Mouse (Mus musculus) thymus, postnatal 10 days (tissue): ENCODE results near the gene Mob3b.

Experiments used
- DNase-seq, 2 experiments: peaks; one replicate each; pipeline ENCODE4 v3.0.0; 2021; ENCODE audit warnings: low spot score in 2 of 2

Gene Mob3b

GRCm38 (mm10) chr4:35114950-35115349 is 42.3 kb downstream of the Mob3b start:
- DNase-seq = no peak

- DNase-seq = no peak
These were observed 43.6 kb downstream of the Mob3b start for GRCm38 (mm10) chr4:35113516-35114248.

GRCm38 (mm10) chr4:35112452-35112851 is 44.8 kb downstream of the Mob3b start:
- DNase-seq = no peak

- no peak for DNase-seq
These were observed 52.0 kb downstream of the Mob3b start for GRCm38 (mm10) chr4:35105115-35105773.

GRCm38 (mm10) chr4:35101201-35101600 is 56.1 kb downstream of the Mob3b start:
- no peak for DNase-seq

- DNase-seq = no peak
These were observed 57.2 kb downstream of the Mob3b start for GRCm38 (mm10) chr4:35099865-35100780.

- no peak for DNase-seq
These were observed 57.9 kb downstream of the Mob3b start for GRCm38 (mm10) chr4:35099210-35099864.

GRCm38 (mm10) chr4:35098552-35098951 is 58.7 kb downstream of the Mob3b start:
- no peak for DNase-seq

- peak; percentile 69 to 70 for DNase-seq
These were observed 60.8 kb downstream of the Mob3b start for GRCm38 (mm10) chr4:35096226-35097175.

GRCm38 (mm10) chr4:35092457-35092856 is 64.8 kb downstream of the Mob3b start:
- no peak for DNase-seq

GRCm38 (mm10) chr4:35091157-35091784 is 66.0 kb downstream of the Mob3b start:
- no peak for DNase-seq

GRCm38 (mm10) chr4:35089321-35090316 is 67.7 kb downstream of the Mob3b start:
- DNase-seq = no peak

- DNase-seq = no peak
These were observed 71.1 kb downstream of the Mob3b start for GRCm38 (mm10) chr4:35086067-35086700.

GRCm38 (mm10) chr4:35084060-35084459 is 73.2 kb downstream of the Mob3b start:
- DNase-seq = no peak

GRCm38 (mm10) chr4:35082476-35083114 is 74.7 kb downstream of the Mob3b start:
- DNase-seq = no peak

GRCm38 (mm10) chr4:35080285-35080684 is 77.0 kb downstream of the Mob3b start:
- DNase-seq = no peak

GRCm38 (mm10) chr4:35068739-35069138 is 88.5 kb downstream of the Mob3b start:
- DNase-seq = no peak

- no peak for DNase-seq
These were observed 91.1 kb downstream of the Mob3b start for GRCm38 (mm10) chr4:35066163-35066562.
